21 mouse cellular contexts compared by ENCODE assay signal in the genomic region with DNA sequence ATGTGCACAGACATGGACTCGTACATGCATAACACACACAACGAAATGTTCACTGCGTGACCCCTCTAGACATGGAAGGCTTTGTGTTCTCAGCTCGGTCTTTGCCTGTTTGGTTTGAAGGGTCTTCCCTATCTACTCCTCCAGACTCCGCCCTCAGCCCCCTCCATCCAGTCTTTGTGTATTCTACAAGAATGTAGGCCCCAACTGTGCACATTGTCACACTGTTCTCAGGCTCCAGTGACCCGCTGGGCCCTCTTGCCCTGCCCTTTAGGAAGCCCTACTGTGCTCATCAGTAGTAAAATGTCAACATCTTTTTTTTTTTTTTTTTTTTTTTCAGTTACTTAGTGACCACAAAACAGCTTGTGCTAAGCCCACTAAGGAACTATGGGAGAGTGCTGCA.
DNase-seq lines count a peak whose midpoint lies in the region; ATAC-seq and TF ChIP-seq lines count a peak whose summit lies in the region.
"Had no signal": no experiment of that assay in that cellular context is flagged by ENCODE, and none has a peak within 500 bp of the region (broad histone marks: within the 10 kb centered on the region; RNA-seq: fewer than 3 reads in every experiment).

No protein-coding gene starts in this region.

- peaks cover 47% of the 10 kb centered on the region for H3K4me1 ChIP-seq in forebrain, embryonic 12.5 days
- peaks cover 35% of the 10 kb centered on the region for H3K4me1 ChIP-seq in forebrain, postnatal 0 days (ENCODE audit: insufficient read depth)
- peaks cover 76% of the 10 kb centered on the region for H3K4me1 ChIP-seq in midbrain, embryonic 10.5 days
- H3K4me1 ChIP-seq in midbrain, embryonic 15.5 days: peaks cover 28% of the 10 kb centered on the region
- H3K4me1 ChIP-seq: megakaryocyte, embryonic 14.5 days had no signal

- H3K4me2 ChIP-seq in forebrain, embryonic 12.5 days: no peak overlapping the region
- H3K4me2 ChIP-seq in forebrain, postnatal 0 days (ENCODE audit: low read depth): no peak overlapping the region
- no peak overlapping the region for H3K4me2 ChIP-seq in midbrain, embryonic 15.5 days
- H3K4me2 ChIP-seq: embryonic facial prominence, embryonic 13.5 days; heart, embryonic 11.5 days; limb, embryonic 15.5 days; lung, embryonic 15.5 days had no signal

- WGBS in forebrain, embryonic 12.5 days: 39% methylated on average over 6 of the region's 6 CpGs
- WGBS in forebrain, postnatal 0 days: 50% methylated on average over 6 of the region's 6 CpGs
- WGBS in midbrain, embryonic 10.5 days: 33% methylated on average over 6 of the region's 6 CpGs
- WGBS in midbrain, embryonic 15.5 days: 37% methylated on average over 6 of the region's 6 CpGs

- H3K4me3 ChIP-seq in forebrain, embryonic 12.5 days (replicated peaks): no peak overlapping the region
- H3K4me3 ChIP-seq in forebrain, postnatal 0 days (ENCODE audit: low read depth, low read length): no peak overlapping the region
- no peak overlapping the region for H3K4me3 ChIP-seq in midbrain, embryonic 10.5 days
- H3K4me3 ChIP-seq in midbrain, embryonic 15.5 days: no peak overlapping the region
- H3K4me3 ChIP-seq: embryonic facial prominence, embryonic 13.5 days; erythroblast, embryonic 14.5 days; left cerebral cortex, adult 2 months; limb, embryonic 15.5 days; lung, embryonic 15.5 days; megakaryocyte, embryonic 14.5 days had no signal

- no peaks in the 10 kb centered on the region; the same call in 1 of the 2 replicates for H3K27me3 ChIP-seq in forebrain, embryonic 12.5 days
- no peaks in the 10 kb centered on the region for H3K27me3 ChIP-seq in forebrain, postnatal 0 days (ENCODE audit: insufficient read depth, low read length)
- H3K27me3 ChIP-seq in midbrain, embryonic 10.5 days (ENCODE audit: low read depth, poor library complexity, severe bottlenecking): no peaks in the 10 kb centered on the region
- no peaks in the 10 kb centered on the region for H3K27me3 ChIP-seq in midbrain, embryonic 15.5 days (replicated peaks)
- H3K27me3 ChIP-seq: embryonic facial prominence, embryonic 13.5 days; limb, embryonic 15.5 days; lung, embryonic 15.5 days had no signal

- no peak overlapping the region for H3K9ac ChIP-seq in forebrain, embryonic 12.5 days
- no peak overlapping the region for H3K9ac ChIP-seq in forebrain, postnatal 0 days
- no peak overlapping the region for H3K9ac ChIP-seq in midbrain, embryonic 15.5 days
- H3K9ac ChIP-seq: embryonic facial prominence, embryonic 13.5 days; limb, embryonic 15.5 days; liver, embryonic 14.5 days; lung, embryonic 15.5 days had no signal

- 0 out of 2 replicates have a peak overlapping the region, but pooled peaks have one; percentile 27 for H3K27ac ChIP-seq in forebrain, embryonic 12.5 days
- no peak overlapping the region for H3K27ac ChIP-seq in forebrain, postnatal 0 days (ENCODE audit: low read depth, low read length)
- peak overlapping the region; percentile 70 for H3K27ac ChIP-seq in midbrain, embryonic 10.5 days (replicated peaks)
- H3K27ac ChIP-seq in midbrain, embryonic 15.5 days: no peak overlapping the region
- H3K27ac ChIP-seq: embryonic facial prominence, embryonic 13.5 days; limb, embryonic 15.5 days; liver, embryonic 14.5 days had no signal

- H3K36me3 ChIP-seq in forebrain, embryonic 12.5 days (replicated peaks): 0 out of 2 replicates have a peak, but pooled peaks cover 2% of the 10 kb centered on the region
- no peaks in the 10 kb centered on the region for H3K36me3 ChIP-seq in forebrain, postnatal 0 days (ENCODE audit: insufficient read depth)
- H3K36me3 ChIP-seq in midbrain, embryonic 10.5 days: peaks cover 13% of the 10 kb centered on the region
- H3K36me3 ChIP-seq in midbrain, embryonic 15.5 days (replicated peaks): no peaks in the 10 kb centered on the region
- H3K36me3 ChIP-seq: embryonic facial prominence, embryonic 13.5 days; limb, embryonic 15.5 days; lung, embryonic 15.5 days had no signal

- no peak for ATAC-seq in forebrain, embryonic 12.5 days (ENCODE audit: low FRiP score)
- ATAC-seq in forebrain, postnatal 0 days: no peak
- no peak for ATAC-seq in midbrain, embryonic 15.5 days (replicated peaks)
- ATAC-seq: intestine, embryonic 16.5 days had no signal

- no peak for TF ChIP-seq CTCF in forebrain, postnatal 0 days (IDR thresholded peaks at IDR 0.05; ENCODE audit: low read depth)

- DNase-seq in forebrain, postnatal 0 days: no peak
- DNase-seq in midbrain, embryonic 10.5 days (ENCODE audit: low spot score): peak; percentile 47
- peak; percentile 26 for DNase-seq in ZHBTc4 (ENCODE audit: low read depth, low spot score)
- peak; percentile 27 for DNase-seq in mesoderm, embryonic 11.5 days (ENCODE audit: low read depth, low spot score)
- no peak for DNase-seq in gastrocnemius, adult 18-20 months (ENCODE audit: low spot score)
- DNase-seq in kidney, postnatal 10 days: no peak
- DNase-seq: adrenal gland, postnatal 14 days; B cell, adult 2 months; left cerebral cortex, postnatal 4 days; lung, postnatal 36 days had no signal

- H3K9me3 ChIP-seq in forebrain, embryonic 12.5 days: no peaks in the 10 kb centered on the region
- no peaks in the 10 kb centered on the region for H3K9me3 ChIP-seq in forebrain, postnatal 0 days (ENCODE audit: low read length)
- H3K9me3 ChIP-seq in midbrain, embryonic 10.5 days (replicated peaks): no peaks in the 10 kb centered on the region
- no peaks in the 10 kb centered on the region for H3K9me3 ChIP-seq in midbrain, embryonic 15.5 days
- H3K9me3 ChIP-seq: embryonic facial prominence, embryonic 13.5 days; limb, embryonic 15.5 days; lung, embryonic 15.5 days; megakaryocyte, embryonic 14.5 days had no signal

Comparison
In these comparisons a context has a peak if more than half of its experiments do, and no peak if none do; other contexts are left out.
1. H3K27ac ChIP-seq: peak in forebrain, embryonic 12.5 days (single experiment) and midbrain, embryonic 10.5 days (single experiment); none in forebrain, postnatal 0 days (single experiment) and midbrain, embryonic 15.5 days (single experiment).
2. DNase-seq: peak in midbrain, embryonic 10.5 days (single experiment), ZHBTc4 (single experiment) and mesoderm, embryonic 11.5 days (single experiment); none in forebrain, postnatal 0 days (single experiment), gastrocnemius, adult 18-20 months (single experiment) and kidney, postnatal 10 days (single experiment).